Mouse (Mus musculus): ENCODE measurements at regions not wholly inside any gene's neighbourhood (a gene's known extent, or its start where the extent isn't known, plus 50 kb on each side); places are given as distances from the start of the nearest gene placed in this dataset.

DNA sequence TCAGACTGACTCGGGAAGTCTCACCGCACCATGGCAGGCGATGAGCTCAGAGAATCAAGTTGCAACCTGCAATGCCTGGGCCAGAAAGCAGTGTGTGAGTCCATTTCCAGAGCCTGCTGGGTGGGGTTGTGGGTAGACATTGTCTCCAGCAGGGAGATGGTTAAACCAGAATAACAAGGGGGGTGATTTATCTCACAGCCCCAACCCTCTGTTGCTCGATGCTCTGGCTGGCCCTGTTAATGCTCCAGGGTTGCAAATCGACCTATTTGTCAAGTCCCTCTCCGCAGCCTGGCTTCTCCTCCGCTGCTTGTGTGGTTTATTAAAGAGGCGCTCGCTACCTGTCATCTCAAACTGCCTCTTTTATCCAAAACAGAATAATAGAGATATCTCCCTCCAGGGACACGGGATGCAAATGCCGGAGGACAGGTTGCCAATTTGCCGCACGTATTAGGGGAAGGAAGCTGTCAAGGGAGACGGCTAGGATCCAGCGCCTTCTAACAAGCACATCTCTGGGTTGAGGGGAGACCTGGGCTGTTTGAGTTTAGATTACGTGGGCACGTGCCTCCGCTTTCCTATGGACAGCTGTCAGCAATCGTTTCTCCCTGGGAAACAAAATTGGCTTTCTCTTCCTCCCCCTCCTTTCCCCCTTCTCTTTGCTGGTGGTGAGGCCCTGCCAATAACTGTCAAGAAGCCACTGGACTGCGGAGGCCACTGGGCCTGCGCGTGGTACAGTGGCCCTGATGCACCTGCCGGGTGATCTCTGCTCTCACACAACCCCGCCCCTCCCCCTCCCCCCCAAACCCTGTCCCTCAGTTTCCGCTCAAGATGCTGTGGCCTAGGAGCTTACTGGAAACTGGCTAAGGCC, 57.4 kb upstream of the Pitx1 start:
- Histone ChIP-seq H3K27ac (ENCODE audit: low read depth, low read length) (no peak overlapping the region), H3K36me3 (ENCODE audit: control insufficient read depth, insufficient read depth, low read length) (no peaks in the 10 kb centered on the region), H3K4me2 (ENCODE audit: low read depth, low read length) (peak overlapping the region; percentile 14; the same call in 1 of the 2 replicates), H3K4me1 (ENCODE audit: control insufficient read depth, insufficient read depth, low read length) (peaks cover 5% of the 10 kb centered on the region; the same call in 1 of the 2 replicates), H3K9me3 (ENCODE audit: control insufficient read depth, low read length) (no peaks in the 10 kb centered on the region), H3K4me3 (ENCODE audit: low read depth, low read length) (no peak overlapping the region), H3K27me3 (ENCODE audit: control insufficient read depth, insufficient read depth, low read length) (no peaks in the 10 kb centered on the region), H3K9ac (replicated peaks; ENCODE audit: low read depth, low read length) (no peak overlapping the region)
- no peak for ATAC-seq (ENCODE audit: low read depth)
- WGBS, result 59% methylated on average over 25 of the region's 25 CpGs

DNA sequence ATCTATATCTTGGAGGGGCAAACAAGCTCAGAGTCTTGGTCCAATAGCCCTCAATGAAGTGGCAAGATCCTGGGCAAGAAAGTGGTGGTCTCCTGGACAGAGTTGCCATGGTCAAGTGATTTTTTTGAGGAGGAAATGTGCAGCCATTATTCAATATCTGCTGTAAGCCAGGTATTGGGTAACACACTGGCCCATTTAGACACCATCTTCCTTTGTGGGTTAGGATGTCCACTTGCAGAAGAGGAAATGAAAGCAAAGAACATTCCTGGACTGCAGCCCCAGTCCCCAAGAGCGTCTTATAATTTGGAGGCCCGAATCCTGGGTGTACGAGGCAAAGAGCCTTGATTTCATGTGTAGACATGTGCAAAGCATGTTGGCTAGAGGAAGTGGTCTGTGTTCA, 56.3 kb upstream of the Pitx1 start:
- Histone ChIP-seq H3K27me3 (ENCODE audit: control insufficient read depth, insufficient read depth, low read length) (no peaks in the 10 kb centered on the region), H3K4me1 (ENCODE audit: control insufficient read depth, insufficient read depth, low read length) (0 out of 2 replicates have a peak, but pooled peaks cover 4% of the 10 kb centered on the region), H3K9me3 (ENCODE audit: control insufficient read depth, low read length) (no peaks in the 10 kb centered on the region), H3K36me3 (ENCODE audit: control insufficient read depth, insufficient read depth, low read length) (no peaks in the 10 kb centered on the region), H3K4me3 (ENCODE audit: low read depth, low read length) (no peak overlapping the region), H3K27ac (ENCODE audit: low read depth, low read length) (no peak overlapping the region), H3K4me2 (ENCODE audit: low read depth, low read length) (no peak overlapping the region), H3K9ac (replicated peaks; ENCODE audit: low read depth, low read length) (no peak overlapping the region)
- 92% methylated on average over 3 of the region's 3 CpGs for WGBS
- no peak for ATAC-seq (ENCODE audit: low read depth)

DNA sequence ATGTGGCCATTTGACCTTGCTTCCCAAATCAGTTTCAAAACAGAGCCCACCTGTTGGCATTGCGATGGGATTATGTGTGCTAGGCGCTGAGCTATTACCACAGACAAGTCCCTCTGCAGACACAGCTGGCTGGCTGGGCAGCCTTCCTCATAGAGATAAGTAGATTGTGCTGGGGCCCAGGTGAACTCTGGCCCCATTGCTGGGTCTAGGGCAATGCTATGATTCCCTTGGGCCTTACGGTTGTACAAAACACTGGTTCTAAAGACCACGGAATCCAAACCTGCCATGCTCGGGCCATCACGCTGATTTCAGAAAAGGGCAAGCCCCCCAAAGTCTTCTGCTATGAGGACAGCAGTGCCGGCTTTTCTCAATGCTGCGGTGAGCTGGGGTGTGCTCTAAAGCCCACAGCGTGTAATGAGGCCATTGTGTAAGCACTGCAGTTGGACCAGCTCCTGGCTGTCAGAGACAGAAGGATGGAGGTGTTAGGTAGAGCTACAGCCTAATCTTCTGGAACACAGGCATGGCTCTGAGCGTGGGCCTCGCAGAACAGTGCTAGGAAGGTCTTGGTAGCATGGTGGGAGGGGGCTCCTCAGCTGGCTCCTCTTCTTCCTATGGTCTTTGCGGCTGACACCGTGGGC, 51.2 kb upstream of the Pitx1 start:
- Histone ChIP-seq H3K27ac (ENCODE audit: low read depth, low read length) (no peak overlapping the region), H3K4me3 (ENCODE audit: low read depth, low read length) (no peak overlapping the region), H3K4me1 (ENCODE audit: control insufficient read depth, insufficient read depth, low read length) (no peaks in the 10 kb centered on the region), H3K9me3 (ENCODE audit: control insufficient read depth, low read length) (no peaks in the 10 kb centered on the region), H3K9ac (replicated peaks; ENCODE audit: low read depth, low read length) (no peak overlapping the region), H3K4me2 (ENCODE audit: low read depth, low read length) (no peak overlapping the region), H3K36me3 (ENCODE audit: control insufficient read depth, insufficient read depth, low read length) (no peaks in the 10 kb centered on the region), H3K27me3 (ENCODE audit: control insufficient read depth, insufficient read depth, low read length) (no peaks in the 10 kb centered on the region)
- 85% methylated on average over 13 of the region's 13 CpGs for WGBS
- ATAC-seq (ENCODE audit: low read depth), result no peak

Data from neural tube, embryonic 14.5 days (tissue).